Mouse (Mus musculus): ENCODE measurements around the gene Setd5. TPM values are rescaled to one million over a fixed set of nuclear protein-coding genes. Genes with fewer than 3 reads are reported as not detected.
A peak's percentile ranks its signal among the peaks of the same experiment; 100 is the strongest.

The Setd5 gene
- polyA plus RNA-seq, 2 experiments: 90.2 to 93.8 TPM

DNA sequence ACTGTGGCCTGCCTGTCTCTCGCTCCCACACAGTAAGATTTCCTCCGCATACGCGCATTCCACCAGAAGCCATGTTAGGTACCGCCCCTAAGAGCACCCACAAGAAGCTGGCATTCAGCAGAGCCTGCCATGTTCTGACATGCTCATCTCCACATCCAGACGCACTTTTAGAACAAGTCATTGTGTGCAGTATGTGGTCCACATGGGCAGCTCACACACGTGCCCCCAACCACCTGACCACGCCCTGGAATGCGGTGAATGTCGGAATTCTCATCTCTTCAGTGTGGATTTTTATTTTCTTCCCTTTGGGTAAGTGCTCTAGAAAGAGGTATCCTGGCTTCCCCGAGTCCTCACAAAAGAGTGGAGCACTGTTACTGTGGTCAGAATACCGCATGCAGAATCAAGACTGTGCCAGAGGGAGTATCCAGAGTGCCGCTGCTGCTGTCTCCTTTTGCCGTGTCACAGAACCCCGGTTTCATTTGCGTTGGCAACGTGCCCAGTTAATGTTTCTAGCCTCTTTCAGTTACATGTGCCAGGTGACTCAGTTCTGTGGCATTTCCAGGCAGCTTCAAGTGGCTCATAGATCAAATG, 89.6 kb downstream of the Setd5 start:
- Histone ChIP-seq H3K4me3 (replicated peaks; ENCODE audit: low read length) (no peak overlapping the region), H3K27ac (replicated peaks; ENCODE audit: low read depth, low read length) (no peak overlapping the region), H3K27me3 (ENCODE audit: control insufficient read depth, insufficient read depth, low read length) (no peaks in the 10 kb centered on the region), H3K4me2 (replicated peaks; ENCODE audit: low read depth, low read length, severe bottlenecking) (peak overlapping the region; percentile 18; the same call in 1 of the 2 replicates), H3K9ac (ENCODE audit: low read depth, low read length, severe bottlenecking) (no peak overlapping the region), H3K36me3 (ENCODE audit: control insufficient read depth, insufficient read depth, low read length) (no peaks in the 10 kb centered on the region), H3K4me1 (ENCODE audit: control insufficient read depth, insufficient read depth, low read length) (peaks cover 10% of the 10 kb centered on the region), H3K9me3 (ENCODE audit: control insufficient read depth, low read length) (no peaks in the 10 kb centered on the region)
- 45% methylated on average over 17 of the region's 17 CpGs for WGBS
- DNase-seq (ENCODE audit: low spot score): peak; percentile 75
- peak; percentile 79 for ATAC-seq (ENCODE audit: low FRiP score, low read depth)
- no peak for TF ChIP-seq POLR2A (IDR thresholded peaks at IDR 0.05; ENCODE audit: borderline replicate concordance, extremely low read depth, insufficient read depth, insufficient read length)

GRCm38 (mm10) chr6:113168316-113168975, 91.3 kb downstream of the Setd5 start:
- no peak for TF ChIP-seq POLR2A (IDR thresholded peaks at IDR 0.05; ENCODE audit: borderline replicate concordance, extremely low read depth, insufficient read depth, insufficient read length)
- Histone ChIP-seq H3K27ac (replicated peaks; ENCODE audit: low read depth, low read length) (no peak overlapping the region), H3K4me2 (replicated peaks; ENCODE audit: low read depth, low read length, severe bottlenecking) (no peak overlapping the region), H3K27me3 (ENCODE audit: control insufficient read depth, insufficient read depth, low read length) (no peaks in the 10 kb centered on the region), H3K9ac (ENCODE audit: low read depth, low read length, severe bottlenecking) (no peak overlapping the region), H3K36me3 (ENCODE audit: control insufficient read depth, insufficient read depth, low read length) (no peaks in the 10 kb centered on the region), H3K9me3 (ENCODE audit: control insufficient read depth, low read length) (no peaks in the 10 kb centered on the region), H3K4me3 (replicated peaks; ENCODE audit: low read length) (no peak overlapping the region), H3K4me1 (ENCODE audit: control insufficient read depth, insufficient read depth, low read length) (peaks cover 10% of the 10 kb centered on the region)
- WGBS: 84% methylated on average over 7 of the region's 7 CpGs
- ATAC-seq (ENCODE audit: low FRiP score, low read depth) (no peak), DNase-seq (ENCODE audit: low spot score) (no peak)

DNA sequence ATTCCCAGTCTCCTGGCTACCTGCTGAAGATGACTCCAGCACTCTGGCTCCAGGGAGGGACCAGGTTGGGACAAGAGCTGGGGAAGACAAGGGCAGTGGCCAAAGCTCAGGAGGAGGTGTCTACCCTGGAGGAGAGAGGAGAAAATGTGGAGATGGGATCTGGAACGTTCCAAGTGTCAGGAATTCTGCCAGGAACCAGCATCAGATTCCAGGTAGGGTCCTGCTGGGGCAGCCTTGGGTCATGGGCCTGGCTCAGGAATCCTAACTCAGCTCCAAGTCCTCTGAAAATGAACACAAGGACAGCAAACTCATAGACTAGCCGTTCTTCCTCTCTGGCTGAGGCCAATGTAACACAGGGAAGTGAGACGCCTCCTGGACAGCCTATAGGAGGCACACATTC, 92.7 kb downstream of the Setd5 start:
- no peak overlapping the region for H3K4me2 ChIP-seq (replicated peaks; ENCODE audit: low read depth, low read length, severe bottlenecking)
- no peak overlapping the region for H3K9ac ChIP-seq (ENCODE audit: low read depth, low read length, severe bottlenecking)
- DNase-seq (ENCODE audit: low spot score) (no peak), ATAC-seq (ENCODE audit: low FRiP score, low read depth) (no peak)
- H3K4me3 ChIP-seq (replicated peaks; ENCODE audit: low read length): no peak overlapping the region
- no peaks in the 10 kb centered on the region for H3K36me3 ChIP-seq (ENCODE audit: control insufficient read depth, insufficient read depth, low read length)
- H3K9me3 ChIP-seq (ENCODE audit: control insufficient read depth, low read length): no peaks in the 10 kb centered on the region
- H3K27me3 ChIP-seq (ENCODE audit: control insufficient read depth, insufficient read depth, low read length): no peaks in the 10 kb centered on the region
- H3K27ac ChIP-seq (replicated peaks; ENCODE audit: low read depth, low read length): no peak overlapping the region
- H3K4me1 ChIP-seq (ENCODE audit: control insufficient read depth, insufficient read depth, low read length): peaks cover 10% of the 10 kb centered on the region
- TF ChIP-seq POLR2A (IDR thresholded peaks at IDR 0.05; ENCODE audit: borderline replicate concordance, extremely low read depth, insufficient read depth, insufficient read length): no peak
- WGBS: 69% methylated on average over 3 of the region's 3 CpGs

GRCm38 (mm10) chr6:113170651-113171050, 93.5 kb downstream of the Setd5 start:
- no peak for ATAC-seq (ENCODE audit: low FRiP score, low read depth)
- WGBS: 84% methylated on average over 8 of the region's 8 CpGs

DNA sequence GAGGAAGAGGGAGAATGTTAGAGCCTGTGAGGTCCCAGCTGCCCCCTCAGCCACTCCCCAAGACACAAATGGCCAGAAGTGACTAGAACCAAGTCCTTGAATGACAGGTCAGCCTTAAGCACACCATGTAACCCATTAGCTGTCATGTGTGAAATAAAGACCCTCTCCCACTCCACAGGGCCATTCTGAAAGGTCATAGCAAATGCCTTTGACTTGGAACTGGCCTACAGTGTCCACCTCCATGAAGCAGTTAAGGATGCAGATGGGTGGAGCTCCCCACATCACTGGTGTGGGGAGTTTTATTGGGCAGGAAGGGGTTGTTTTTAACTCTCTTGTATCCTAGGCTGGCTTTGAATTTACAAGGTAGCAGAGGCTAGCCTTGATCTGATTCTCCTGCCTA, 94.8 kb downstream of the Setd5 start:
- TF ChIP-seq POLR2A (IDR thresholded peaks at IDR 0.05; ENCODE audit: borderline replicate concordance, extremely low read depth, insufficient read depth, insufficient read length): no peak

More at GRCm38 (mm10) chr6:113170651-113171050, 93.5 kb downstream of the Setd5 start:
- Histone ChIP-seq H3K9me3 (ENCODE audit: control insufficient read depth, low read length) (no peaks in the 10 kb centered on the region), H3K4me3 (replicated peaks; ENCODE audit: low read length) (no peak overlapping the region), H3K36me3 (ENCODE audit: control insufficient read depth, insufficient read depth, low read length) (no peaks in the 10 kb centered on the region), H3K9ac (ENCODE audit: low read depth, low read length, severe bottlenecking) (no peak overlapping the region), H3K4me1 (ENCODE audit: control insufficient read depth, insufficient read depth, low read length) (peaks cover 10% of the 10 kb centered on the region), H3K27me3 (ENCODE audit: control insufficient read depth, insufficient read depth, low read length) (no peaks in the 10 kb centered on the region), H3K27ac (replicated peaks; ENCODE audit: low read depth, low read length) (no peak overlapping the region), H3K4me2 (replicated peaks; ENCODE audit: low read depth, low read length, severe bottlenecking) (no peak overlapping the region)
- no peak for DNase-seq (ENCODE audit: low spot score)
- TF ChIP-seq POLR2A (IDR thresholded peaks at IDR 0.05; ENCODE audit: borderline replicate concordance, extremely low read depth, insufficient read depth, insufficient read length): no peak

More for the DNA sequence above, 94.8 kb downstream of the Setd5 start:
- H3K4me2 ChIP-seq (replicated peaks; ENCODE audit: low read depth, low read length, severe bottlenecking): no peak overlapping the region
- no peak for ATAC-seq (ENCODE audit: low FRiP score, low read depth)
- no peak overlapping the region for H3K4me3 ChIP-seq (replicated peaks; ENCODE audit: low read length)
- no peaks in the 10 kb centered on the region for H3K36me3 ChIP-seq (ENCODE audit: control insufficient read depth, insufficient read depth, low read length)
- H3K9me3 ChIP-seq (ENCODE audit: control insufficient read depth, low read length): no peaks in the 10 kb centered on the region
- H3K4me1 ChIP-seq (ENCODE audit: control insufficient read depth, insufficient read depth, low read length): peaks cover 4% of the 10 kb centered on the region
- no peak overlapping the region for H3K27ac ChIP-seq (replicated peaks; ENCODE audit: low read depth, low read length)
- H3K27me3 ChIP-seq (ENCODE audit: control insufficient read depth, insufficient read depth, low read length): no peaks in the 10 kb centered on the region
- no peak for DNase-seq (ENCODE audit: low spot score)
- no peak overlapping the region for H3K9ac ChIP-seq (ENCODE audit: low read depth, low read length, severe bottlenecking)
